Mouse (Mus musculus) retina, postnatal 1 day (tissue): ENCODE measurements around the gene Top1.

Experiments
- DNase-seq: peaks from one replicate; pipeline ENCODE4 v3.0.0-alpha.2; 2012

The Top1 gene

DNA sequence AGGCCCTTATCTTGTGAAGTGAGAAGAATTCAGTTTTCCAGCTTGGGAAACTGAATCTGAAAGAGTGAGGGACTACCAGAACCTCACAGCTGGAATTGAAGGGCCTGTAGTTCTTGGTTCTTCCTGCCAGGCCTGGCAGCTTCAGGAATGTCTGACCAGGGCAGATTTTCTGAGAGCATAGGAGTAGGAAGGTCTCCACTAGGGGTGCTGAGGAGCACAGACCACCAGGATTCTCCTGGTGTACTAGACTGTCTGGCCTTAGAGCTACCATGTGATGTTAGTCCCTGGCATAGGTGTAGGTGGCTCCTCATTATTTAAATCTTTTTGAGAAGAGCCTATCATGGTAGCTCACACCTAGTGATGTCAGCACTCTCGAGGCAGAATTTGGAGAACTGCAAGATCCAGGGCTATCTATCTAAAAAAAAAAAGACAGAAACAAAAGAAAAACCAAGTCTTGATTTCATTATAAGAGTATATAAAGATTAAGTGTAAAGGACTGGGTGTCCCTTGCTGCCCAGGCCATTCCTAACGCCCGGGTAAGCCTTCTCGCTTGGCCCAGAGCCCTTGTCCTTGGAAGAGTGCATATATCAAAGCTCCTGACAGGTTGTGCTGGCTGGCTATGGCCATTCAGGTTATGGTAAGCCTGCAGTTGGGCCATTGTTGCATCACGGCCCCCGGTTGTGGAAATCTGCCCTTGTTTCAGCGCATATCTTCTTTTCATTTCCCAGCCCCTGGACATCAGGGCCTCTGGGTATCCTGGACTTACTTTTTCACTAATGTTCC lies 98.5 kb downstream of the Top1 start:
- DNase-seq = peak; percentile 66

- DNase-seq = no peak
Observed at GRCm38 (mm10) chr2:160744823-160745210, 99.1 kb downstream of the Top1 start.

DNA sequence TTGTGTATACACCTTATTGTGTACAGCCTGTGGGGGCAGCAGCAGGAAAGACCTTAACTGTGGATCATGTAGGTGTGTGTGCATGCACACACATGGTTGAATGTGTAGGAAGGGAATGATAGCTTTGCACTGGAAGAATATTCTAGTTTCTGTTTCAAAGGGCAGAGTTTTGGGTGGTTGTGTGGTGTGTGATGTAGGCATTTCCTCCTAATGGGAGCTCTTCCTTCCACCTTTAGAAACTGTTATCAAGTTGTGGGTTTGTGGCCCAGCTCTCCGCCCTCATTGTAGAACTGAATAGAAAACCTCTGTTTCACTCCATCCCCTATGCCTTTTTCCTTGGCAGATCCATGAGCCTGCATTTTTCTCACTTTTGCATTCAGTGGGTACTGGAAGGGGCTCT lies 99.8 kb downstream of the Top1 start:
- DNase-seq = no peak

- DNase-seq = no peak
Observed at GRCm38 (mm10) chr2:160746637-160747036, 100.9 kb downstream of the Top1 start.

DNA sequence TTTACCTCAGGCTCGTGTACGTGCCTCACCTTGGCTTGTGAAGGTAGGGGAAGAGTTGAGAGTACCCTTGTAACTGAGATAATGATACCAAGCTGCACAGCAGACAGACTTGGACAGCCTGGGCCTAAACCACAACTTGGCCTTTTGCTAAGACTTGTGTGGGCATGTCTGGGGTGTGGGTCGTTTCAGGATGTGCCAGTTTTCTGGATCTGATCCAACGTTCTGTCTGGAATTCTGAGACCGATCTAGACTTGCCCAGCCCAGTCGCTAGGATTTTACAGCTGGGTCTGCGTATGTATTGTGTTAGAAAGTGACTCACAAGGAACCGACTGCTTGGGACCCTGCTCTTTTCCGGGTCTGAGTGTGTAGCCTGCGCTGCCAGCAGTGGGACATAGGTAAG lies 101.4 kb downstream of the Top1 start:
- no peak for DNase-seq

DNA sequence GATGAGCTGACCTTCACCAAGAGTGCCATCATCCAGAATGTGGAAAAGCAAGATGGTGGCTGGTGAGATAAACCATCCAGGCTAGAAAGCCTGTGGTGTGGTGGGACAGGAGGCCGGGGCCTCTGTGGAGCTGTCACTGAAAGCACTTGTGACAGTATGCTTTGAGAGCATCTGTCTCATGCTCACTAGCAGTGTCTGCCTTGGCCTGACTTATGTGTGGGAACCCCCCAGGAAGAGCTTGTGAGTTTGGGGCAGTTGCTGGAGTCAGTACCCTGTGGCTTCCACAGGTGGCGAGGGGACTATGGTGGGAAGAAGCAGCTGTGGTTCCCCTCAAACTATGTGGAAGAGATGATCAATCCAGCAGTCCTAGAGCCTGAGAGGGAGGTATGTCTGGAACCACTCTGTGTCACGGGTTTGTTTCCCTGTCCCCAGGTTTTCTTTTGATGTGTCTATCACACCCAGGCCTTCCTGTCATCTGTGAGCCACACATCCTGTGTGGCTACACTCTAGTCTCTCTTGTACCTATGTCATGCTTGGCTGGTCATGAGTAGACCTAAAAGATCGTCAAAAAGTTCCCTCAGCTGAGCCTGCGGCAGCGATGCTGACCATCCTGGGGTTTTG lies 111.0 kb downstream of the Top1 start:
- DNase-seq = no peak

GRCm38 (mm10) chr2:160760433-160761184 lies 114.9 kb downstream of the Top1 start:
- peak; percentile 31 for DNase-seq

DNA sequence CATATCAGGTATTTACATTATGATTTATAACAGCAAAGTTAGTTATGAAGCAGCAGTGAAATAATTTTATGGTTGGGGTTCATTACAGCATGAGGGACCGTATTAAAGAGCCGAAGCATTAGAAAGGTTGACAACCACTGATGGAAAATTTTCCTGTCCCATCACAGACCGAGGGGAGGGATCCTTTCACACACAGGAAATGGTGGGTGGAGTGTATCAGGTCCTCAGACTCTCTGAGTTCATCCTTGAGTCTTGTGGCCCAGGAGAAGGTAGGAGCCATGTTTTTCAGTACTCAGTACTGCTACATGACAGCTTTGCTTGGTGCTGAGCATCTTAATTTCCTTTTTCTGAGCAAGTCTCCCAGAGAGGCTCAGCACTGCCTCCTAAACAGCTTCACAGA lies 118.1 kb downstream of the Top1 start:
- no peak for DNase-seq

- no peak for DNase-seq
Observed at GRCm38 (mm10) chr2:160764386-160764785, 118.7 kb downstream of the Top1 start.

GRCm38 (mm10) chr2:160765096-160765495 lies 119.4 kb downstream of the Top1 start:
- DNase-seq = no peak

- no peak for DNase-seq
Observed at GRCm38 (mm10) chr2:160766371-160766771, 120.7 kb downstream of the Top1 start.

DNA sequence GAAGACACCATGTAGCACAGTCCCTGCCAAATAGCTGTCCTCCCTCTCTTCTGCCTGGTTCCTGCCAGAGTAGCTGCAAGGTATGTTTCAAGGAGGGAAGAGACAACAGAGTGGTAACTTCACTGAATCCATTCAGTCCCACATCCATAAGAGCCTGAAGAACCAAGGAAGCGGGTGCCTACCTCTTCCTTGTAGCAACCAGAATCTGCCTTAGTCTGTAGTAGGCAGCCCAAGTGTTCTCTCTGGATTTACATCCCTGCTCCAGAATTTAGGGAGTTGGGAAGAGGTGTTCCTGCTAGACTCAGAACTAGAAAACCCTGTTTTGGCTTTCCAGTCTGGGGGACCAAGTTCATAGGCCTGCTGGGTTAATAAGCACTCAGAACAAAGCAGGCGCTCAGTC lies 121.5 kb downstream of the Top1 start:
- no peak for DNase-seq

- DNase-seq = no peak
Observed at GRCm38 (mm10) chr2:160768097-160768695, 122.5 kb downstream of the Top1 start.

DNA sequence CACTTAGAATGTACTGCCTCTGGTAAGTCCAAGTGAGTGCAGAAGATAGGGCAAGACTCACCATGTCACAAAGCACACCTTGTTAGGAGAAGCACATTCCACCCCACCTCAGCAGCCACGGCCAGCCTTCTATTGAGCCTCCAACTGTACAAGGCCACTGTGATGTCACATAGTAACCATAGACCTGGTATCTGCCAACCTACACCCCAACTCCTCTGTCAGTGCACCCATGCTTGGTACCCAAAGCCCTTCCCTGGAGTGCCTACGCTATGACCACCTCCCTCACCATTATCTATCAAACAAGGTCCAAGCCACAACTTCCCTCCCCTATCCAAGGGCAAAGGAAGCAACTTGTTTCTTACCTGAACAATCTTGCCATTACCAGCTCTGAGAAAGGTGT lies 123.3 kb downstream of the Top1 start:
- no peak for DNase-seq

- DNase-seq = no peak
Observed at GRCm38 (mm10) chr2:160770409-160770808, 124.7 kb downstream of the Top1 start.

DNA sequence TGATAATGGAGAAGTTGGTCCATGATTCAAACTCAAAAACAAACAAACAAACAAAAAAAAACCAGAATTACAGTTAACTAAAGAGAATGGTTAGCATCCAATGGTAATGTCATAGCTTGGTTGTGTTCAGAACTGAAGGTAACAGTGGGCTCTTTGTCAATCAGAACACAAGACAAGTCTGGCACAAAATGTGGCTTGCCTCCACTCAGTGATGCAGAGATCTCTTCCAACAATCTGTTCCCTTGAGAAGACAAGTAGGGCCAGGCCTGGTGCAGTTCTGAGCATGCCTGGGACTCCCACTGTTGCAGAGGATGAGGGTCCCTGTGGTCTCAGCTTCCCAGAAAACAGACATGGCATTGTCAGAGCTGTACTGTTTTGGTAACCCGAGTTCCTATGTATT lies 125.2 kb downstream of the Top1 start:
- no peak for DNase-seq

DNA sequence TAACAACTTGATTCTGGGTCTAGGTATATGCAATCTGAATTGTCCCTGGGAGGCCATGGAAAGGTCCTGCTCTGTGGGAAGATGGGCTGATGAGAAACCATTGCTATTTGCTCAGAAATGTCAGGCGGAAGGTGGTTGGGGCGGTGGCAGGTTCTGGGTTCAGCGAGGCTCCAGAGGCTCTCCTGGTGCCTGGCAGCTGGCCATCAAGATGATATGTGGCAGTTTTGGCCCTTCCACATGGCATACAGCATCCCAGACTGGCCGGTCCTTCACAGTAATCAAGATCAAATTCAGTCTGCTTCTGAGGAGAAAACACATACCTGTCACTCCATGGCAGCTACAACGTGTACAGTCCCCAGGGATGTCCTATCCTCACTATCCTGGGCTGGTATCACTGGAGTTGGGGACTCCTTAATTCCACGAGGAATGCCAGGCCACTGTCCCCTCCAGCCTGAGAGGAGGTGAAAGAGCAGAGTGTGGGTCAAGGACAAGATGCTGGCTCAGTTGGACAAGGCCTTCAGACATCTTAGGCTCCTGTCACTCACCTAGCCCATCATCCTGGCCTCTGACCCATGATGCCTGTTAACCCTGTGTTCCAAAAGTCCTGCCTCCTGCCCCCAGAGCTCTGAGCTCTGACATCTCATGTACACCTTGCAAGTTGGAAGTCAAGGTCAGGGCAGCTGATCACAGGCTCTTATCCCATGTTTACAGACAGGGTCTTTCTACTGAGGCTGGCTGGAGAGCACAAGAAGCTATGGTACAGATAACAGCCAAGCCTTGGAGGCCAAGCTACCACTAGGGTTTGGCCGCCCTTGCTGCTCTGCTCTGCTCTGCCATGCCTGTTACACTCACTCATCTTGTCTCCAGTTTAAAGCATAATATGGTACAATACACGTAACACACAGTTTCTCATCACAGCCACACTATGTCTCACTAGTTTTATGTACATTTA lies 125.9 kb downstream of the Top1 start:
- no peak for DNase-seq
